Mouse (Mus musculus): Measurements from ENCODE around the gene Sfxn5.

- no peak for TF ChIP-seq POLR2A (IDR thresholded peaks at IDR 0.05; ENCODE audit: low read depth, low read length)
- no peak for TF ChIP-seq CTCF (IDR thresholded peaks at IDR 0.05; ENCODE audit: extremely low read depth, insufficient read depth, insufficient read length, insufficient replicate concordance)
Measured at GRCm38 (mm10) chr6:85218684-85219445, 114.4 kb downstream of the Sfxn5 start.

All from spleen, adult 2 months (tissue).